Mouse (Mus musculus): ENCODE measurements around the gene Slc37a1. TPM values are rescaled to one million over a fixed set of nuclear protein-coding genes. Genes with fewer than 3 reads are reported as not detected.

Slc37a1 gene
- total and polyA plus RNA-seq, 3 experiments: 1.9 to 6.6 (median 2.2) TPM

- Histone ChIP-seq H3K4me2 (ENCODE audit: insufficient read depth, low read depth, poor library complexity, severe bottlenecking) (no peak overlapping the region), H3K79me2 (replicated peaks; ENCODE audit: control insufficient read depth, extremely low read depth, insufficient read depth, poor library complexity, severe bottlenecking) (no peaks in the 10 kb centered on the region), H3K27ac (ENCODE audit: insufficient read depth, low read depth) (no peak overlapping the region), H3K36me3 (replicated peaks in 1 of 2; ENCODE audit: control insufficient read depth in 1 of 2, insufficient read depth in 1 of 2, low read length in 1 of 2) (no peaks in the 10 kb centered on the region), H3K9me3 (replicated peaks; ENCODE audit: low read length) (no peaks in the 10 kb centered on the region), H3K4me3 (replicated peaks in 1 of 3; ENCODE audit: low read depth in 2 of 3, low read length in 2 of 3, poor library complexity in 1 of 3) (no peak overlapping the region), H3K9ac (ENCODE audit: insufficient read depth, low read depth) (no peak overlapping the region), H3K4me1 (ENCODE audit: control insufficient read depth in 1 of 2, insufficient read depth in 2 of 2) (peaks cover 13 to 39% of the 10 kb centered on the region in 2 experiments; a peak in 3 of 4 replicates), H3K27me3 (replicated peaks) (peaks cover 9% of the 10 kb centered on the region)
- in situ Hi-C loops (cut with MboI; ENCODE audit: low pct_ligation_motif_present, low pct_unique_long_range_greater_than_20kb, low sequenced_read_pairs): no loop called here
- TF ChIP-seq E2F4 (IDR thresholded peaks at IDR 0.05; ENCODE audit: insufficient replicate concordance, low read depth, low read length) (no peak), MAZ (IDR thresholded peaks at IDR 0.05; ENCODE audit: low read depth, low read length) (no peak), MEF2A (IDR thresholded peaks at IDR 0.05; ENCODE audit: borderline replicate concordance, low read depth, low read length) (no peak), ZC3H11A (IDR thresholded peaks at IDR 0.05; ENCODE audit: low read depth, low read length) (no peak), SIN3A (IDR thresholded peaks at IDR 0.05; ENCODE audit: low read length) (no peak), JUN (IDR thresholded peaks at IDR 0.05; ENCODE audit: insufficient read depth, low read depth, low read length) (no peak), KAT2A (IDR thresholded peaks at IDR 0.05; ENCODE audit: insufficient replicate concordance, low read length) (no peak), ZMIZ1 (IDR thresholded peaks at IDR 0.05; ENCODE audit: low read depth, low read length) (no peak), RCOR1 (conservative IDR thresholded peaks at IDR 0.05; ENCODE audit: low read depth, low read length) (no peak), CTCF (conservative IDR thresholded peaks at IDR 0.05 in 1 of 2, IDR thresholded peaks at IDR 0.05 in 1 of 2; ENCODE audit: low read depth in 2 of 2, low read length in 2 of 2) (no peak), RAD21 (IDR thresholded peaks at IDR 0.05; ENCODE audit: low read depth, low read length) (no peak), MAFK (IDR thresholded peaks at IDR 0.05; ENCODE audit: insufficient replicate concordance, low read length) (no peak), USF1 (IDR thresholded peaks at IDR 0.05; ENCODE audit: low read depth, low read length) (no peak), UBTF (IDR thresholded peaks at IDR 0.05; ENCODE audit: low read depth, low read length) (no peak), TBP (conservative IDR thresholded peaks at IDR 0.05; ENCODE audit: low read depth, low read length) (no peak), POLR2AphosphoS2 (IDR thresholded peaks at IDR 0.05; ENCODE audit: low read depth, low read length) (no peak)
- no peak for DNase-seq (ENCODE audit: extremely low read depth)
- dilution Hi-C loops (cut with MboI; ENCODE audit: extremely low pct_ligation_motif_present, extremely low pct_unique_long_range_greater_than_20kb, low sequenced_read_pairs): no loop called here
Measured at GRCm38 (mm10) chr17:31303401-31303800, 16.8 kb downstream of the Slc37a1 start.

- TF ChIP-seq ZNF384 (IDR thresholded peaks at IDR 0.05; ENCODE audit: low read depth, low read length) (no peak), CHD1 (IDR thresholded peaks at IDR 0.05; ENCODE audit: low read depth, low read length) (no peak), NRF1 (IDR thresholded peaks at IDR 0.05; ENCODE audit: low read depth, low read length) (no peak), IRF4 (IDR thresholded peaks at IDR 0.05; ENCODE audit: low read depth, low read length) (no peak), CHD2 (IDR thresholded peaks at IDR 0.05; ENCODE audit: low read length) (no peak), SMC3 (IDR thresholded peaks at IDR 0.05; ENCODE audit: low read depth, low read length) (no peak), ETS1 (conservative IDR thresholded peaks at IDR 0.05; ENCODE audit: low read depth, low read length) (no peak), GABPA (IDR thresholded peaks at IDR 0.05; ENCODE audit: insufficient replicate concordance, low read depth, low read length) (no peak), POLR2A (IDR thresholded peaks at IDR 0.05; ENCODE audit: low read depth, low read length) (no peak), RCOR1 (conservative IDR thresholded peaks at IDR 0.05; ENCODE audit: low read depth, low read length) (no peak), E2F4 (IDR thresholded peaks at IDR 0.05; ENCODE audit: insufficient replicate concordance, low read depth, low read length) (no peak), POLR2AphosphoS2 (IDR thresholded peaks at IDR 0.05; ENCODE audit: low read depth, low read length) (no peak), USF1 (IDR thresholded peaks at IDR 0.05; ENCODE audit: low read depth, low read length) (no peak)
- H3K9ac ChIP-seq (ENCODE audit: insufficient read depth, low read depth): no peak overlapping the region
- DNase-seq (ENCODE audit: extremely low read depth): no peak
- no peaks in the 10 kb centered on the region for H3K9me3 ChIP-seq (replicated peaks; ENCODE audit: low read length)
- no peaks in the 10 kb centered on the region for H3K79me2 ChIP-seq (replicated peaks; ENCODE audit: control insufficient read depth, extremely low read depth, insufficient read depth, poor library complexity, severe bottlenecking)
- peak overlapping the region; percentile 33; the same call in 1 of the 2 replicates for H3K4me2 ChIP-seq (ENCODE audit: insufficient read depth, low read depth, poor library complexity, severe bottlenecking)
- in situ Hi-C loops (cut with MboI; ENCODE audit: low pct_ligation_motif_present, low pct_unique_long_range_greater_than_20kb, low sequenced_read_pairs) (no loop called here), dilution Hi-C loops (cut with MboI; ENCODE audit: extremely low pct_ligation_motif_present, extremely low pct_unique_long_range_greater_than_20kb, low sequenced_read_pairs) (no loop called here)
- peaks cover 15 to 40% of the 10 kb centered on the region in 2 experiments; a peak in 3 of 4 replicates for H3K4me1 ChIP-seq (ENCODE audit: control insufficient read depth in 1 of 2, insufficient read depth in 2 of 2)
- no peak overlapping the region for H3K4me3 ChIP-seq (replicated peaks in 1 of 3; ENCODE audit: low read depth in 2 of 3, low read length in 2 of 3, poor library complexity in 1 of 3)
- peaks cover 9% of the 10 kb centered on the region for H3K27me3 ChIP-seq (replicated peaks)
- H3K27ac ChIP-seq (ENCODE audit: insufficient read depth, low read depth): no peak overlapping the region
- H3K36me3 ChIP-seq (replicated peaks in 1 of 2; ENCODE audit: control insufficient read depth in 1 of 2, insufficient read depth in 1 of 2, low read length in 1 of 2): no peaks in the 10 kb centered on the region
Measured at GRCm38 (mm10) chr17:31304895-31305775, 18.5 kb downstream of the Slc37a1 start.
